Mouse (Mus musculus): ENCODE results near the gene 1110008P14Rik. TPM values are rescaled to one million over a fixed set of nuclear protein-coding genes. Genes with fewer than 3 reads are reported as not detected.

Gene 1110008P14Rik
- total and polyA plus RNA-seq, 3 experiments = 152 to 1,061 (median 167) TPM

- peak; percentile 50 for DNase-seq
These were observed 39.0 kb downstream of the 1110008P14Rik start for GRCm38 (mm10) chr2:32342539-32343350.

GRCm38 (mm10) chr2:32342039-32342438 is 39.7 kb downstream of the 1110008P14Rik start:
- DNase-seq = no peak

GRCm38 (mm10) chr2:32341634-32341939 is 40.2 kb downstream of the 1110008P14Rik start:
- DNase-seq = no peak

DNA sequence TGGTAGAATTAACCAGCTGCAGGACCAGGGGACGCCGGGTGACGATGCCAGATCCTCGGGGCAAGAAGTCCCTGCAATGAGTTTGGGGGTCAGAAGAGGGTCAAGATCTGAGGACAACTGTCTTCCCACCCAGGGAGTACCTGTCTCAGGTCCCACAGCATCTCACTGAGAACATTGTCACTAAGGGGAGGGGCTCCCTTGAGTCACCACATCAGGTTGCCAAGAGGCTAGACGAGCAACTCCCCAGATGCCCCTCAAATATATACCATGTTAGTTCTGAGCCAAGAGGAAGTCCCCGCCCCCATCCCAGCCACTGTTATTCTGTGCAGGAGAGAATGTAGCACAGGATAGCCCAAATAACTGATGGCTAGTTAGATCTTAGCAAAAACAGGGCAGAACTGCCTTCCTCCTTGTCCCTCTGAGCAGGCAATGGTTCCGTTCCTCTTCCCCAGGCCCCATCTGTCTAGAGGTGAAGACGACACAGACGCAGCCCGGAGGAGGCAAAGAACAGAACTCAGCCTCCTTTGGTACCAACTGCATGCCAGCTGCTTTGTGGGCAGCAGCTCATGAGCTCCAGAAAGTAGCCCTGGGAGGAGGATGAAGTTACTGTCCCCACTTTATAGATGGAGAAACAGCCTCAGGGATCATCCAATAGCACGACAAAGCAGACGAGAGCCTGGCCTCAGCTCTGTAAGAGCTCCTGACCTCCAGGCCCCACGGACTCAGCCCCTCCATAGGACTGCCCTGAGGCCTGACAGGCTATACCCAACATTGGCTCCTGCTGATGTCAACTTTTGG is 40.7 kb downstream of the 1110008P14Rik start:
- no peak for DNase-seq

DNA sequence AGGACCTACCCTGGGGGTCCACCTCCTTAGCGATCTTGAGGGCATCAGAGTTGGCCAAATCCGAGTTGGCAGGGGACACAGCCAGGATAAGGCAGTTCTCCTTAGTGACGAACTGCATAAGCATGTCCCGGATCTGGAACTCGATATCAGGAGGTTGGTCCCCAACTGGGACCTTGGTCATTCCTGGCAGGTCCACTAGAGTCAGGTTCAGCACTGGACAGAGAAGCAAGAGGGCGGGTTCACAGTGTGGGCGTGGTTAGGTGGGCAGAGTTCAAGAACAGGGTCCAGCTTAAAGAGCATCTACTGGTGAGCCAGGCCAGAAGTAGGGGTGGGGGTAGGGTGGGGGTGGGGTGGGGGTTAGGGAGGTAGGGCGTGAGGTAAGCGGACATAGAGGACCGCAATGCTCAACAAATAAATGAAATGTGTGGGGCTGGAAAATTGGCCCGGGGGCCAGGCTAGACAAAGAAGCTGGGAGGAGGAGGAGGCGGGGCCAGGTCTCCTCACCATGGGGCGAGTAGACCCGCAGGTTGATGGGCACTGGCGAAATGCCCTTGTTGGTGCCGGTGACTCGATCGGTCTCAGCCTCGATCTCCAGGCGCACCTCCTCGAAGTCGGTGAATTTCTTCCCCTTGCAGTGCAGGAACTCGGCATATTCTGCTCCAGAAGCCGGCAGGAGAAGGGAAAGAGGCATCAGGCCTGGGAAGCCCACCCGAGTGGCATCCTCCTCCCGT is 41.7 kb downstream of the 1110008P14Rik start:
- no peak for DNase-seq

DNA sequence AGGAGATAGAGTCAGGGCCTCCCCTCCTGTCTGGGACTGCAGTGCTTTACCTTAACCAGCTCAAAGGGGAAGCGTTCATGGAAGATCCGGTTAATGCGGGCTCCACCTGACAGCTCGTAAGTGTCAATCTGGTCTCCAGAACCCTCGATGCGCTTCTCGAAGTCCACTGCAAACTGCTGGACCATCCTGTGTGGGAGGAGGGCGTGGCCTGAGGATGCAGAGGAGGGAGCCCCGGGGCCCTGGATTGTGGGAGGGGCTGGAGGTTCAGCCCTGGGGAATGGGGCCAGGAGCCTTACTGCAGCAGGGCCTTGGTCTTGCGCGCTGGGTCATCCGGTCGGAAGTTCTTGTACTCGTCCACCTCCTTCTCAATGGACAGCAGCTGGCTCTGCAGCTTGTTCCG is 45.9 kb downstream of the 1110008P14Rik start:
- DNase-seq = no peak

DNA sequence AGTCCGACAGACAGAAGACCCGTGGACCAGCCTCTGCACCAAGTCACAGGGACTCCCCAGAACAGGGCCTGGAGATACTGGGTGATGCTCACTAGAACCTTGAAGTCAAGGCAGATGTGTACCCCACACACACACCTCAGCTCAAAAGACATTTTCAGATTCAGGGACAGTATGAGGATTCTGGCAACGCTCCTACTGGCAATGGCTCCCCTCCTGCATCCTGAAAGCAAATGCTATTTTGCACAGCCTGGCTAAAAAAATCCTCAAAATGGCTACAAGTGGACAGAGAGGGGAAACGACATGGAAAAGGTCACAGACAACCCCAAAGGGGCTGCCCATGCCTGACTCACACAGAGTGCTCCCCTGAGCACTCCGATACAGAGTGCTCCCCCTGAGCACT is 49.6 kb downstream of the 1110008P14Rik start:
- DNase-seq = no peak

GRCm38 (mm10) chr2:32329531-32329930 is 52.2 kb downstream of the 1110008P14Rik start:
- no peak for DNase-seq

DNA sequence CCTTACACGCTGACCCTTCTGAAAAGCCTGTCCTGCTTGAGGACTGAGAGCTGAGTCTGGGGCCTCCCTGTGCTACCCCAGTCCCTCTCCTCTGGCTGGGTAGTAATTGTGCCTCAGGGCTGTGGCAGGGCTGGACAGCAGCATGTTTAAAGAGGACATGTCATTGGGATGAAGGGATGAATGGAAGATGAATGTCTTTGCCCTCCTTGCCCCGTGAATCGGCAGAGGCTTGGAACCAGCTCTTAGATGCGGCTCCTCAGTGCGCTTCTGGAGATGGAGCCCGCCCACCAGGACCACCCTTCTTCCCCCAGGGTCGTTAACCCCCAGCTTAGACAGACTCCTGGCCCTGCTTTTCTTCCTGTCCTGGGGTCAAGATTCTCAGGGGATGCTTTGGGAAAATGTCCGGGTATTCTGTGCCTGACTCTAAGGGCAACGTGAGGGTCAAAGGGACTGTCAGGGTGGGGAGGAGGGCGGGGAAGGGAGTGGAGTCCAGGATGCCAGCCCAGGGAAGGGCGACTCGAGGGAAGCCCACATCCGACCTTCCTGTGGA is 52.8 kb downstream of the 1110008P14Rik start:
- DNase-seq = no peak

DNA sequence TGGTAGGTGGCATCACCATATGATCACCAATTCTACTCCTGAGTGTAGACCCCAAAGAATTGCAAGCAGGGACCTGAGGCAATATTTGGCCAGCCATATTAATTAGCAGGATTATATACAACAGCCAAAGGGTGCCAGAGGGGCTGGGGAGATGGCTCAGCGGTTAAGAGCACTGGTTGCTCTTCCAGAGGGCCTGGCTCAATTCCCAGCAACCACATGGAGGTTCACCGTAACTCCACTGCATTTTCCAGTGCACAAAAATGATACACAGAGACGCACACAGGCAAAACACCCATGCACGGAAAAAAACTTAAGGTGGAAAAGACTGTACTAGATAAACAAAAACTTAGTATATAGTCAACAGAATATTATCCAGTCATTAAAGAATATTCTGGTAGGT is 54.5 kb downstream of the 1110008P14Rik start:
- no peak for DNase-seq

Other genes starting within 250 kb of the 1110008P14Rik start
- 100 to 1,000 TPM in 1 of 2 experiments, 10 to 100 TPM in 1; 93.5 to 104 TPM for gene Prrc2b, start 230.9 kb downstream of the 1110008P14Rik start, total RNA-seq (2021)
- 70.0 and 82.7 TPM in 2 replicates for gene Prrc2b, start 230.9 kb downstream of the 1110008P14Rik start, polyA plus RNA-seq (2012; rRNA removed)
- gene Pomt1, start 145.3 kb downstream of the 1110008P14Rik start, total RNA-seq (2021) = 10 to 100 TPM; 32.5 to 40.4 TPM
- gene Pomt1, start 145.3 kb downstream of the 1110008P14Rik start, polyA plus RNA-seq (2012; rRNA removed) = 42.8 and 49.6 TPM in 2 replicates
- 100 to 1,000 TPM; 116 to 148 TPM for gene Uck1, start 121.8 kb downstream of the 1110008P14Rik start, total RNA-seq (2021)
- 202 and 249 TPM in 2 replicates for gene Uck1, start 121.8 kb downstream of the 1110008P14Rik start, polyA plus RNA-seq (2012; rRNA removed)
- 10 to 100 TPM; 81.1 to 82.9 TPM for gene Golga2, start 94.6 kb downstream of the 1110008P14Rik start, total RNA-seq (2021)
- 25.8 and 31.5 TPM in 2 replicates for gene Golga2, start 94.6 kb downstream of the 1110008P14Rik start, polyA plus RNA-seq (2012; rRNA removed)
- 100 to 1,000 TPM; 324 to 358 TPM for gene Swi5, start 93.9 kb downstream of the 1110008P14Rik start, total RNA-seq (2021)
- gene Swi5, start 93.9 kb downstream of the 1110008P14Rik start, polyA plus RNA-seq (2012; rRNA removed) = 317 and 318 TPM in 2 replicates
- 10 to 100 TPM; 54.0 to 94.0 TPM for gene Ciz1, start 29.6 kb downstream of the 1110008P14Rik start, total RNA-seq (2021)
- 290 and 303 TPM in 2 replicates for gene Ciz1, start 29.6 kb downstream of the 1110008P14Rik start, polyA plus RNA-seq (2012; rRNA removed)
- gene Dnm1, start 28.6 kb downstream of the 1110008P14Rik start, total RNA-seq (2021) = 10 to 100 TPM; 15.8 to 22.5 TPM
- 114 and 144 TPM in 2 replicates for gene Dnm1, start 28.6 kb downstream of the 1110008P14Rik start, polyA plus RNA-seq (2012; rRNA removed)
- 1 to 10 TPM; 2.2 to 2.8 TPM for gene Lcn2, start 6.3 kb upstream of the 1110008P14Rik start, total RNA-seq (2021)
- 0.45 and 2.1 TPM in 2 replicates for gene Lcn2, start 6.3 kb upstream of the 1110008P14Rik start, polyA plus RNA-seq (2012; rRNA removed)
- gene Ptges2, start 14.0 kb upstream of the 1110008P14Rik start, total RNA-seq (2021) = 10 to 100 TPM; 55.3 to 69.6 TPM
- gene Ptges2, start 14.0 kb upstream of the 1110008P14Rik start, polyA plus RNA-seq (2012; rRNA removed) = 35.6 and 50.7 TPM in 2 replicates
- gene Naif1, start 68.5 kb upstream of the 1110008P14Rik start, total RNA-seq (2021) = 1 to 10 TPM; 5.1 to 5.9 TPM
- 6.1 and 6.6 TPM in 2 replicates for gene Naif1, start 68.5 kb upstream of the 1110008P14Rik start, polyA plus RNA-seq (2012; rRNA removed)
- gene Slc25a25, start 69.5 kb upstream of the 1110008P14Rik start, total RNA-seq (2021) = 10 to 100 TPM; 34.0 to 79.5 TPM
- 35.2 and 36.8 TPM in 2 replicates for gene Slc25a25, start 69.5 kb upstream of the 1110008P14Rik start, polyA plus RNA-seq (2012; rRNA removed)
- gene Fam102a, start 153.4 kb upstream of the 1110008P14Rik start, total RNA-seq (2021) = 10 to 100 TPM; 37.1 to 40.8 TPM
- gene Fam102a, start 153.4 kb upstream of the 1110008P14Rik start, polyA plus RNA-seq (2012; rRNA removed) = 40.2 and 43.1 TPM in 2 replicates
- 10 to 100 TPM; 52.7 to 67.4 TPM for gene Dpm2, start 188.9 kb upstream of the 1110008P14Rik start, total RNA-seq (2021)
- gene Dpm2, start 188.9 kb upstream of the 1110008P14Rik start, polyA plus RNA-seq (2012; rRNA removed) = 160 and 165 TPM in 2 replicates
- under 1 TPM in 1 of 2 experiments, not detected in 1; 0.29 TPM for gene Pip5kl1, start 192.9 kb upstream of the 1110008P14Rik start, total RNA-seq (2021)
- 0.10 TPM in 1 of 2 replicates, not detected in the other for gene Pip5kl1, start 192.9 kb upstream of the 1110008P14Rik start, polyA plus RNA-seq (2012; rRNA removed)
- gene 9430097D07Rik, start 193.7 kb upstream of the 1110008P14Rik start, total RNA-seq (2021) = not detected
- not detected in 2 replicates for gene 9430097D07Rik, start 193.7 kb upstream of the 1110008P14Rik start, polyA plus RNA-seq (2012; rRNA removed)
- 10 to 100 TPM in 1 of 2 experiments, 1 to 10 TPM in 1; 5.6 to 14.5 TPM for gene St6galnac4, start 205.2 kb upstream of the 1110008P14Rik start, total RNA-seq (2021)
- gene St6galnac4, start 205.2 kb upstream of the 1110008P14Rik start, polyA plus RNA-seq (2012; rRNA removed) = 15.4 and 18.5 TPM in 2 replicates
- gene St6galnac6, start 217.8 kb upstream of the 1110008P14Rik start, total RNA-seq (2021) = 10 to 100 TPM; 55.2 to 55.6 TPM
- gene St6galnac6, start 217.8 kb upstream of the 1110008P14Rik start, polyA plus RNA-seq (2012; rRNA removed) = 115 and 122 TPM in 2 replicates
- gene Ak1, start 239.8 kb upstream of the 1110008P14Rik start, total RNA-seq (2021) = 10 to 100 TPM; 40.6 to 59.0 TPM
- gene Ak1, start 239.8 kb upstream of the 1110008P14Rik start, polyA plus RNA-seq (2012; rRNA removed) = 66.6 and 67.7 TPM in 2 replicates